Mouse (Mus musculus) olfactory bulb, adult 2 months (tissue): ENCODE results near the gene Nrxn3.

Source experiments
- CTCF ChIP-seq: fragments of 200-500 bp; IDR thresholded peaks from 2 replicates; pipeline ENCODE4 v1.5.1; 2012; ENCODE audit warnings: low read depth, mild to moderate bottlenecking, low read length, moderate library complexity; ENCODE audit not compliant: insufficient read depth
- POLR2A ChIP-seq: fragments of 200-500 bp; IDR thresholded peaks from 2 replicates; pipeline ENCODE4 v1.6.1; 2012; ENCODE audit warnings: mild to moderate bottlenecking, low read depth, low read length, moderate library complexity; ENCODE audit not compliant: insufficient read depth

- TF ChIP-seq POLR2A, result no peak
- TF ChIP-seq CTCF, result no peak
Observed at GRCm38 (mm10) chr12:90338229-90338557, 1615.5 kb downstream of the Nrxn3 start.
